Mouse (Mus musculus) bone marrow, adult 2 months (tissue): Measurements from ENCODE around the gene Icam1.

Experiments
- CTCF ChIP-seq: fragments of 200-500 bp; IDR thresholded peaks from 2 replicates; pipeline ENCODE4 v1.5.1; 2011; ENCODE audit warnings: low read length, control low read depth; ENCODE audit not compliant: control insufficient read depth, insufficient read depth
- POLR2A ChIP-seq: fragments of 200-500 bp; IDR thresholded peaks from 2 replicates; pipeline ENCODE4 v1.6.1; 2011; ENCODE audit warnings: low read depth, mild to moderate bottlenecking, control low read depth, low read length, borderline replicate concordance; ENCODE audit not compliant: control insufficient read depth

GRCm38 (mm10) chr9:20973682-20974075 lies 42.1 kb upstream of the Icam1 start:
- TF ChIP-seq CTCF, result no peak
- no peak for TF ChIP-seq POLR2A
